Mouse (Mus musculus) Patski (cell line): Measurements from ENCODE around the gene Rnf10. TPM values are rescaled to one million over a fixed set of nuclear protein-coding genes. Genes with fewer than 3 reads are reported as not detected.

Experiments used
- ATAC-seq: fragments of 100-300 bp; one replicate; pipeline ENCODE4 v1.8.0; 2021
- CTCF ChIA-PET: fragments of 350-600 bp; sonication (Branson Sonifier 250); formaldehyde crosslinking; loops from one replicate; lab custom pipeline; 2022; ENCODE audit warnings: inconsistent platforms; lab: Charles Lee
- POLR2A ChIA-PET: fragments of 350-600 bp; sonication (Branson Sonifier 250); formaldehyde crosslinking; loops from one replicate; lab custom pipeline; 2022; ENCODE audit warnings: antibody characterized with exemption, inconsistent platforms; lab: Charles Lee
- DNase-seq: peaks from one replicate; pipeline ENCODE4 v3.0.0-alpha.2; 2011; ENCODE audit warnings: low read depth, low spot score
- H3K27me3 ChIP-seq: fragments of 371-371 bp; one replicate; pipeline ENCODE4 v1.5.1; 2021
- CTCF ChIP-seq: fragments of 100-300 bp; IDR thresholded peaks from one replicate; pipeline ENCODE4 v1.5.1; 2021
- in situ Hi-C: fragments of 300-500 bp; cut with MboI; formaldehyde crosslinking; loops from 3 replicates; pipeline ENCODE4 v1.11.1; 2018; ENCODE audit warnings: low pct_unique_long_range_greater_than_20kb, mixed read lengths
- polyA plus RNA-seq: library from polyadenylated mRNA; unstranded; gene quantifications from one replicate; pipeline ENCODE4 v1.2.3, GENCODE M21; 2021

Rnf10 gene
- polyA plus RNA-seq, 1 experiment from 2014 or later, result 286 TPM

- H3K27me3 ChIP-seq, result peaks cover 27% of the 10 kb centered on the region
- TF ChIP-seq CTCF, result no peak
- in situ Hi-C loops, result no loop called here
- ATAC-seq, result no peak
- ChIA-PET CTCF (interaction anchor here (1.4 to 1.6 kb wide), 2 partner anchors 8 to 59 kb away, joined by 3 read pairs; no protein-coding TSS in a partner anchor), POLR2A (interaction anchor here (0.5 kb wide), 1 partner anchor 74 kb away, joined by 3 read pairs; no protein-coding TSS in a partner anchor)
- DNase-seq, result no peak
These were observed 80.5 kb downstream of the Rnf10 start for GRCm38 (mm10) chr5:115191880-115192827.

Other genes starting within 250 kb of the Rnf10 start
- not detected for gene Gm10401, start 174.6 kb downstream of the Rnf10 start, polyA plus RNA-seq
- 141 TPM for gene Acads, start 153.6 kb downstream of the Rnf10 start, polyA plus RNA-seq
- 98.3 TPM for gene Unc119b, start 137.9 kb downstream of the Rnf10 start, polyA plus RNA-seq
- 294 TPM for gene Mlec, start 114.7 kb downstream of the Rnf10 start, polyA plus RNA-seq
- gene Cabp1, start 78.5 kb downstream of the Rnf10 start, polyA plus RNA-seq, result 0.05 TPM
- gene Pop5, start 37.1 kb downstream of the Rnf10 start, polyA plus RNA-seq, result 123 TPM
- 49.9 TPM for gene Coq5, start 6.8 kb upstream of the Rnf10 start, polyA plus RNA-seq
- gene Dynll1, start 28.1 kb upstream of the Rnf10 start, polyA plus RNA-seq, result 704 TPM
- 137 TPM for gene Srsf9, start 54.3 kb upstream of the Rnf10 start, polyA plus RNA-seq
- 23.5 TPM for gene Gatc, start 68.3 kb upstream of the Rnf10 start, polyA plus RNA-seq
- gene Triap1, start 68.3 kb upstream of the Rnf10 start, polyA plus RNA-seq, result 46.1 TPM
- gene Cox6a1, start 76.1 kb upstream of the Rnf10 start, polyA plus RNA-seq, result 1,264 TPM
- gene Msi1, start 156.7 kb upstream of the Rnf10 start, polyA plus RNA-seq, result 22.2 TPM
- not detected for gene Pla2g1b, start 193.4 kb upstream of the Rnf10 start, polyA plus RNA-seq
- 34.6 TPM for gene Sirt4, start 211.8 kb upstream of the Rnf10 start, polyA plus RNA-seq
- gene Pxn, start 233.8 kb upstream of the Rnf10 start, polyA plus RNA-seq, result 136 TPM